Mouse (Mus musculus) CH12.LX (cell line): ENCODE data around the gene Dennd5b.

Experiments
- CTCF ChIP-seq, 2 experiments: IDR thresholded peaks in 1 of 2; conservative IDR thresholded peaks in 1 of 2; 2 replicates each; pipeline ENCODE4 v1.5.1; 2011 to 2012; ENCODE audit warnings: low read depth in 2 of 2, low read length in 2 of 2, improper control_type of control experiment in 1 of 2, inconsistent platforms in 1 of 2, mild to moderate bottlenecking in 1 of 2, moderate library complexity in 1 of 2
- ETS1 ChIP-seq: conservative IDR thresholded peaks from 2 replicates; pipeline ENCODE4 v1.6.1; 2012; ENCODE audit warnings: low read depth, mild to moderate bottlenecking, inconsistent platforms, low read length, improper control_type of control experiment, moderate library complexity
- GABPA ChIP-seq: IDR thresholded peaks from 2 replicates; pipeline ENCODE4 v1.6.1; 2012; ENCODE audit warnings: low read depth, low read length, improper control_type of control experiment, inconsistent platforms; ENCODE audit not compliant: insufficient replicate concordance
- KAT2A ChIP-seq: IDR thresholded peaks from 2 replicates; pipeline ENCODE4 v1.6.1; 2012; ENCODE audit warnings: low read length, improper control_type of control experiment, inconsistent platforms; ENCODE audit not compliant: insufficient replicate concordance
- MAFK ChIP-seq: IDR thresholded peaks from 2 replicates; pipeline ENCODE4 v1.6.1; 2011; ENCODE audit warnings: low read length, improper control_type of control experiment; ENCODE audit not compliant: insufficient replicate concordance
- MXI1 ChIP-seq: IDR thresholded peaks from 2 replicates; pipeline ENCODE4 v1.6.1; 2011; ENCODE audit warnings: mild to moderate bottlenecking, low read depth, low read length, improper control_type of control experiment
- NRF1 ChIP-seq: IDR thresholded peaks from 2 replicates; pipeline ENCODE4 v1.6.1; 2014; ENCODE audit warnings: low read depth, mild to moderate bottlenecking, inconsistent platforms, low read length, improper control_type of control experiment, moderate library complexity
- POLR2A ChIP-seq: IDR thresholded peaks from 2 replicates; pipeline ENCODE4 v1.6.1; 2011; ENCODE audit warnings: low read depth, mild to moderate bottlenecking, improper control_type of control experiment, low read length
- RAD21 ChIP-seq: IDR thresholded peaks from 2 replicates; pipeline ENCODE4 v1.6.1; 2011; ENCODE audit warnings: low read depth, mild to moderate bottlenecking, low read length, improper control_type of control experiment, moderate library complexity
- RCOR1 ChIP-seq: conservative IDR thresholded peaks from 2 replicates; pipeline ENCODE4 v1.6.1; 2012; ENCODE audit warnings: low read depth, mild to moderate bottlenecking, inconsistent platforms, low read length, improper control_type of control experiment
- TCF12 ChIP-seq: IDR thresholded peaks from 2 replicates; pipeline ENCODE4 v1.6.1; 2014; ENCODE audit warnings: low read depth, mild to moderate bottlenecking, inconsistent platforms, low read length, improper control_type of control experiment
- USF1 ChIP-seq: IDR thresholded peaks from 2 replicates; pipeline ENCODE4 v1.6.1; 2014; ENCODE audit warnings: low read depth, mild to moderate bottlenecking, inconsistent platforms, low read length, improper control_type of control experiment
- ZNF384 ChIP-seq: IDR thresholded peaks from 2 replicates; pipeline ENCODE4 v1.6.1; 2012; ENCODE audit warnings: low read depth, low read length, improper control_type of control experiment, inconsistent platforms

DNA sequence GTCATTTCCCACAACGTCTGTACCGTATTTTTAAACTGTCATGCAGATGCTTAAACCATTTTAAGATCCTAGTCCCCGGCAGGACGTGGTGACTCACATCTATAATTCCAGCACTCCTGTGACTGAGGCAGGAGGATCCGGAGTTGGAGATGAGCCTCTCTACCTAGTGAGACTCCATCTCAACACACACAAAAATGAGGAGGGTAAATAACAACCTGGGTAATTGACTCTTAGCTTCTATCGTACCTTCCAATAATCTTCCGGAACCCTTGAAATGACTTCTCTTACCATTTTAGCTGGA is 413 bp upstream of the Dennd5b start:
- TF ChIP-seq USF1, result no peak
- no peak for TF ChIP-seq CTCF (conservative IDR thresholded peaks at IDR 0.05 in 1 of 2, IDR thresholded peaks at IDR 0.05 in 1 of 2; ENCODE audit: low read depth in 2 of 2, low read length in 2 of 2)
- TF ChIP-seq ETS1, result no peak
- no peak for TF ChIP-seq GABPA
- TF ChIP-seq ZNF384, result no peak
- no peak for TF ChIP-seq POLR2A
- no peak for TF ChIP-seq RCOR1
- TF ChIP-seq NRF1, result no peak
- TF ChIP-seq RAD21, result no peak
- TF ChIP-seq MAFK, result no peak
- no peak for TF ChIP-seq TCF12
- TF ChIP-seq KAT2A, result no peak
- 0 out of 2 replicates have a peak, but pooled peaks have one; percentile 5 for TF ChIP-seq MXI1
